Mouse (Mus musculus) limb, embryonic 15.5 days (tissue): ENCODE data around the gene Pm20d1. TPM values are rescaled to one million over a fixed set of nuclear protein-coding genes. Genes with fewer than 3 reads are reported as not detected.
"Not testable (repeated sequence)": the region's sequence is repeated elsewhere in the genome, so short reads cannot be mapped to it uniquely, and the experiment has no call there.

Source experiments
- ATAC-seq: fragments of 200-750 bp; cut with Nextera tagmentation; 2 replicates; pipeline ENCODE4 v1.8.0; 2017; ENCODE audit warnings: low read depth, moderate TSS enrichment; ENCODE audit not compliant: insufficient number of reproducible peaks, low FRiP score, low TSS enrichment
- H3K27ac ChIP-seq: fragments of 300-500 bp; sonication (generic); 2 replicates; pipeline ENCODE4 v1.5.1; 2015; ENCODE audit warnings: moderate library complexity, mild to moderate bottlenecking, inconsistent platforms
- H3K27me3 ChIP-seq: fragments of 300-500 bp; sonication (generic); 2 replicates; pipeline ENCODE4 v1.6.1; 2015; ENCODE audit warnings: inconsistent platforms
- H3K36me3 ChIP-seq: fragments of 300-500 bp; sonication (generic); 2 replicates; pipeline ENCODE4 v1.6.1; 2015; ENCODE audit warnings: inconsistent platforms
- H3K4me1 ChIP-seq: fragments of 300-500 bp; sonication (generic); 2 replicates; pipeline ENCODE4 v1.6.1; 2015; ENCODE audit warnings: inconsistent platforms
- H3K4me2 ChIP-seq: fragments of 300-500 bp; sonication (generic); 2 replicates; pipeline ENCODE4 v1.6.1; 2015; ENCODE audit warnings: mild to moderate bottlenecking, inconsistent platforms
- H3K4me3 ChIP-seq: fragments of 300-500 bp; sonication (generic); 2 replicates; pipeline ENCODE4 v1.5.1; 2015; ENCODE audit warnings: mild to moderate bottlenecking, inconsistent platforms
- H3K9ac ChIP-seq: fragments of 300-500 bp; sonication (generic); 2 replicates; pipeline ENCODE4 v1.6.1; 2015; ENCODE audit warnings: inconsistent platforms
- H3K9me3 ChIP-seq: fragments of 300-500 bp; sonication (generic); 2 replicates; pipeline ENCODE4 v1.6.1; 2016; ENCODE audit warnings: inconsistent platforms
- WGBS: fragments of 180-500 bp; shearing (Covaris S2); methylation state at CpG from one replicate; pipeline ENCODE4 v1.1.7; 2015; 5-methylcytosine and 5-hydroxymethylcytosine counted together
- polyA plus RNA-seq: library from polyadenylated mRNA; unstranded; fragments of >200 nt; fragmentation: Nextera tagmentation; extraction: Ambion mirVana; gene quantifications from 2 replicates; pipeline ENCODE4 v1.2.1, GENCODE M21; 2015

Gene Pm20d1
- polyA plus RNA-seq, 1 experiment from 2014 or later, result 0.29 TPM

DNA sequence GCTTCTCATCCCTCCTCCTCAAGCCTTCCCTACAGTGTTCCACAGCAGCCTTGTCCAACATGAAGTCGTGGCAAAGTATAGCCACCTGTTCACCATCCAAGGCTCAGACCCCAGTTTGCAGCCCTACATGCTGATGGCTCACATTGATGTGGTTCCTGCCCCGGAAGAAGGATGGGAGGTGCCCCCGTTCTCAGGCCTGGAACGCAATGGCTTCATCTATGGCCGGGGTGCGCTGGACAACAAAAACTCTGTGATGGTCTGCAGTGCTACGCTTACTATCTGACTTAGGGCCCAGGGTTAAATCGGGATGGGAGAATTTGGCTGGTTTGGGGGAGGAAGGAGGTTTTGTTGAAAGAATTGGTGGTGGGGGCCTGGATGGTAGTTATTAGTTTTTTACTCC, 3.9 kb downstream of the Pm20d1 start:
- H3K36me3 ChIP-seq, result no peaks in the 10 kb centered on the region
- WGBS, result 92% methylated on average over 8 of the region's 8 CpGs
- H3K27me3 ChIP-seq, result no peaks in the 10 kb centered on the region

DNA sequence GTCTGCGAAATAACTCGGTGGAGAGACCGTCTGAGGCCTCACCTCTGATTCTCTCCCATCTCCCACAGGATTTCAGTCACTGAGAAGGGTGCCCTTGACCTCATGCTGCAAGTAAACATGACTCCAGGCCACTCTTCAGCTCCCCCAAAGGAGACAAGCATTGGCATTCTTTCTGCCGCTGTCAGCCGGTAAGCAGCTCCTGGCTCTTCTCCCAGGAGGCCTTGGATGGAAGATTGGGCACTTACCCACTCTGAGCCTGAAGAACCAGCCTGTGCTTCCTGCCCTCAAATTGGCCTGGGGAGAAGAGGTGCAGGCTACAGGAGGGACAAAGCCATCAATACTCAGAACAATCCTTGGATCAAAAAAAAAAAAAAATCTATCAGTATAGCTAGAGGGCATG, 5.5 kb downstream of the Pm20d1 start:
- no peak overlapping the region for H3K27ac ChIP-seq
- no peak overlapping the region for H3K9ac ChIP-seq
- no peaks in the 10 kb centered on the region for H3K27me3 ChIP-seq
- no peak overlapping the region for H3K4me3 ChIP-seq
- H3K4me2 ChIP-seq, result no peak overlapping the region
- 81% methylated on average over 5 of the region's 5 CpGs for WGBS
- H3K36me3 ChIP-seq, result no peaks in the 10 kb centered on the region
- ATAC-seq, result no peak
- no peaks in the 10 kb centered on the region for H3K9me3 ChIP-seq
- H3K4me1 ChIP-seq, result peaks cover 2% of the 10 kb centered on the region; the same call in 1 of the 2 replicates

More for the DNA sequence above, 3.9 kb downstream of the Pm20d1 start:
- H3K4me1 ChIP-seq, result peaks cover 7% of the 10 kb centered on the region; the same call in 1 of the 2 replicates
- no peak for ATAC-seq
- H3K9me3 ChIP-seq, result no peaks in the 10 kb centered on the region
- no peak overlapping the region for H3K27ac ChIP-seq
- no peak overlapping the region for H3K4me3 ChIP-seq
- H3K9ac ChIP-seq, result no peak overlapping the region
- no peak overlapping the region for H3K4me2 ChIP-seq

DNA sequence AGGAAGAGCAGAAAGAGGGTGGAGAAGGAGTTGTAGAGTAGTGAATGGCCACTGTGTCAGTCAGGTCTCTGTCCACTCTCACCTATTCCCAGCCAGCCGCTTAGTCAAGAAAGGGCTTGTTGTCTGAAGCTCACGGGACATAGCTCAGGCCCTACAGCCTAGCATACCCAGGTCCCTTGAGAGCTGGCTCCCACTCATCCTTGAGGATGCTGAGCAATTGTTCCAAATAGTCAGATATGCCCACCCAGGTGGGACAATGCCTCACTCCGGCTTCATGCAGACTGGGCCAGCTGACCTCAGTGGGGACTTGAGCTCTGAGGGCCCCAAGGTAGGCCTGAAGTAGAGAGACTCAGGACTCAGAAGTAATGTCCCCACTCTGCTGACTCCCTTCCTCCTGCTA, 7.0 kb downstream of the Pm20d1 start:
- H3K36me3 ChIP-seq, result no peaks in the 10 kb centered on the region
- no peak overlapping the region for H3K27ac ChIP-seq
- no peak overlapping the region for H3K9ac ChIP-seq
- 95% methylated on average over 3 of the region's 3 CpGs for WGBS
- ATAC-seq, result no peak
- H3K9me3 ChIP-seq, result no peaks in the 10 kb centered on the region
- H3K4me1 ChIP-seq, result no peaks in the 10 kb centered on the region
- no peak overlapping the region for H3K4me3 ChIP-seq
- no peaks in the 10 kb centered on the region for H3K27me3 ChIP-seq
- no peak overlapping the region for H3K4me2 ChIP-seq

DNA sequence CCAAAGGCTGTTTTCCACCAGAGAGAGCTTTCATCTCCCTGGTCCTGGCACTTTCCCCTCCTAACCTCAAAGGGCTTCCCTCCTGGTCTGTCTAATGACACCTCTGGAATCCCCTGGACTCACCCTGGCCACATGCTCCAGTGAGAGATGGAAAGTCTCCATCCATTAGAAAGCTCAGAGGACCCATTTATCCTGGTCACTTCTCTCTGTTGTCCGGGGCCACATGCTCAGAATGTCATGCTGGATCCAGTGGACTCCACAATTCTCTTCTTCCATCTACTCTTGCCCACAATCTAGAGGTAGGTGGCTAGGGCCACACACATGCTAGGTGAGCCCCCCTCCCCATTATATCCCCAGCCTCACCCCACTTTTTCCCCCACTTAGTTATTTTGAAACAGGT, 11.8 kb downstream of the Pm20d1 start:
- Histone ChIP-seq H3K27me3 (no peaks in the 10 kb centered on the region), H3K4me1 (no peaks in the 10 kb centered on the region), H3K4me3 (no peak overlapping the region), H3K9me3 (no peaks in the 10 kb centered on the region), H3K9ac (no peak overlapping the region), H3K27ac (no peak overlapping the region), H3K4me2 (no peak overlapping the region), H3K36me3 (no peaks in the 10 kb centered on the region)
- no peak for ATAC-seq
- WGBS, result 76% methylated on average over 1 of the region's 1 CpGs

DNA sequence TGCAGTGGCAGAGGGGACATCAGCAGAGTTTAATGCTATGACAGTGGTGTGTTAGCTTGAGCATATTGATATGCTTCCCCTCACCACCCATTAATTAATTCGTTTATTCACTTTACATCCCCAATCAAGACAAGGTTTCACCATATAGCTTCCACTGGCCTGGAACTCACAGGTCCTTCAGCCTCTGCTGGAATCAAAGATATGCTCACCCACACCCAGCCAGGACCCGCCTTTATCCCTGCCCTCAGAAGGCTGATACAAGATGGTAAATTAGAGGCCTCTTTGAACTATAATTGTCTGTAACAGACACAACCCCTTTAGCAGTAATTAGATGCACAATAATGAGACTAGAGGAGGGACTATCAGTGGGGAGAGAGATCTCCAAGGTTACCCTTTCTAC, 12.5 kb downstream of the Pm20d1 start:
- Histone ChIP-seq H3K4me1 (no peaks in the 10 kb centered on the region), H3K9me3 (no peaks in the 10 kb centered on the region), H3K27me3 (no peaks in the 10 kb centered on the region), H3K27ac (no peak overlapping the region), H3K36me3 (no peaks in the 10 kb centered on the region), H3K4me2 (no peak overlapping the region), H3K4me3 (no peak overlapping the region), H3K9ac (no peak overlapping the region)
- no peak for ATAC-seq
- WGBS, result 57% methylated on average over 2 of the region's 2 CpGs

DNA sequence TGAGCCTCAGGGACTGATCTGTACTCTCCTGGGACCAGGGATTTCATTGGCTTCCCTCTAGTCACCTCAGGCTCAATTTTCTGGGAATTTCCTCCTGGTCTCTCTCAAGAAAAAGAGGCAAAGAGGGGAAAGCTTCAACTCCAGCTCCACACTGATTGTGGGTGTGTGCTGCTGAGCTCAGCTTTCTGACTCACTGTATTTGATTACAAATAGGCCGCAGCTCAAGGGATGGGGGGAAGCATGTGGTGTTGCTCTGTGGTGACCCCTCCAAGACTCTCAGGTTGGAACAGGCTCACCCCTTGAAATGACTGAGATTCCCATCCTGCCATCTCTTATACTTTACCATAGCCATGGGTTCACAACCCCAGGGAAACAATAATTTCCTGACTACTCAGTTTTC, 14.2 kb downstream of the Pm20d1 start:
- no peak overlapping the region for H3K4me2 ChIP-seq
- WGBS, result 91% methylated on average over 1 of the region's 1 CpGs

DNA sequence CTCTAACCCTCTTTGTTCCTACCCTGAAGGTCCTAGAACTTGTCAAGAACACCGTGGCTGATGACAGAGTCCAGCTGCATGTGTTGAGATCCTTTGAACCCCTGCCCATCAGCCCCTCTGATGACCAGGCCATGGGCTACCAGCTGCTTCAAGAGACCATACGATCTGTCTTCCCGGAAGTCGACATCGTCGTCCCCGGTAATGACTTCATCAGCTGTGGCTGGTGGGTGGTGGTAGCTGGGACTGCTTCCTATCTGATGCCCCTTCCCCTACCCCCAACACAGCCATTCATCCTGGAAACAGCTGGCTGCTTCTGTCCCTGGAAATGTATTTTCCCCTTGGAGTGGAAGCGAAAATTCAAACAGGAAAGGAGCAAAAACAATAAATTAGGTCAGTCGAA, 14.8 kb downstream of the Pm20d1 start:
- H3K36me3 ChIP-seq, result no peaks in the 10 kb centered on the region
- H3K27me3 ChIP-seq, result no peaks in the 10 kb centered on the region
- 69% methylated on average over 9 of the region's 9 CpGs for WGBS
- no peak overlapping the region for H3K4me3 ChIP-seq
- H3K4me1 ChIP-seq, result no peaks in the 10 kb centered on the region
- no peak overlapping the region for H3K4me2 ChIP-seq
- no peak overlapping the region for H3K9ac ChIP-seq
- no peaks in the 10 kb centered on the region for H3K9me3 ChIP-seq
- no peak for ATAC-seq
- H3K27ac ChIP-seq, result no peak overlapping the region

More for the DNA sequence above, 14.2 kb downstream of the Pm20d1 start:
- Histone ChIP-seq H3K36me3 (no peaks in the 10 kb centered on the region), H3K27me3 (no peaks in the 10 kb centered on the region), H3K9me3 (no peaks in the 10 kb centered on the region), H3K4me1 (no peaks in the 10 kb centered on the region), H3K9ac (no peak overlapping the region), H3K4me3 (no peak overlapping the region), H3K27ac (no peak overlapping the region)
- no peak for ATAC-seq

DNA sequence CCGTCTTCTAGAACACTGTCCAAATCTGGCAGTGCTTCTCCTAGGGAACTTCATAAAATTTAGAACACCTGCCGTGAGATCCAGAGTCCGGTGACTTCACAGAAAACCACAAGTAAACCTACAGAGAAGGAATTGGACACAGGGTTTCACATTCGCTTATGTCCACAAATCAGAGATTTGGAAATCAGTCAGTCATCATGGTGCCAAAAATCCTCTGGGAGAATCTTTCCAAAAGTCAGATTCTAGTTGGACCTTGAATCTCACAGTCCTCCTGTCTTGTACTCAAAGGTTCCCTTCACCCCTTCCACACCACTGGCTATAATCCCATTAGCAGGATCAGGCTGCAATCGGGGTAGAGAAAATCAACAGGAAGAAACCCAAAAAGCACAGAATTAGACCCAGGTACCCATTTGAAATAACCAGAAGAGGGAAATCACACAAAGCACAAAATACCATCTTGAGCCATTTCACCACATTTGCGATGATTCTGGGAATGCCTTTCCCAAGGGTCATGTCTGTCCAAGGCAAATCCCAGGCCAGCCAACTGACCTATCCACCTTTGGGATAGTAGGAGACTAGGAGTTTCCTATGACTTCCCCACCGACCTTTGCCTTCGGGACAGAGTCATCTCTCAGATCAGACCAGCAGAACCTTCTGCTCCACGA, 15.6 kb downstream of the Pm20d1 start:
- no peak for ATAC-seq
- no peak overlapping the region for H3K4me3 ChIP-seq
- H3K27ac ChIP-seq, result no peak overlapping the region
- no peaks in the 10 kb centered on the region for H3K27me3 ChIP-seq
- H3K36me3 ChIP-seq, result no peaks in the 10 kb centered on the region
- H3K4me2 ChIP-seq, result no peak overlapping the region
- H3K9me3 ChIP-seq, result no peaks in the 10 kb centered on the region
- no peaks in the 10 kb centered on the region for H3K4me1 ChIP-seq
- no peak overlapping the region for H3K9ac ChIP-seq
- 91% methylated on average over 9 of the region's 9 CpGs for WGBS

DNA sequence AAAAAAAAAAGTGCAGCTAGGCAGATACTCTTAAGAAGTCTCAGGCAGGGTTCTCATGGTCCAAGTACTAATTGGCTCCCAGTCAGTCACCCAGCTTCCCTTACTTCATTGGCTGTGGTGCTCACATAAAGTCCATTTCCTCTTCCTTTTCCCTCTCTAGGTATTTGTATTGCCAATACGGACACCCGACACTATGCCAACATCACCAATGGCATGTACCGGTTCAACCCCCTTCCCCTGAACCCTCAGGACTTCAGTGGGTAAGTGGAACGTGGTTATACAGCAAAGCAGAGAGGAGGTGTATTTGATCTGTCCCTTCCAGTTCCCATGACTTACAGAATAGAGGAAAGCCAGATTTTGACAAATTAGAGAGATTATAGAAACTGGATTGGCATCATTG, 16.6 kb downstream of the Pm20d1 start:
- no peak overlapping the region for H3K9ac ChIP-seq
- H3K27me3 ChIP-seq, result no peaks in the 10 kb centered on the region
- ATAC-seq, result no peak
- H3K4me2 ChIP-seq, result no peak overlapping the region
- 81% methylated on average over 4 of the region's 4 CpGs for WGBS
- H3K4me3 ChIP-seq, result no peak overlapping the region
- H3K4me1 ChIP-seq, result no peaks in the 10 kb centered on the region
- no peaks in the 10 kb centered on the region for H3K9me3 ChIP-seq
- no peak overlapping the region for H3K27ac ChIP-seq
- no peaks in the 10 kb centered on the region for H3K36me3 ChIP-seq

DNA sequence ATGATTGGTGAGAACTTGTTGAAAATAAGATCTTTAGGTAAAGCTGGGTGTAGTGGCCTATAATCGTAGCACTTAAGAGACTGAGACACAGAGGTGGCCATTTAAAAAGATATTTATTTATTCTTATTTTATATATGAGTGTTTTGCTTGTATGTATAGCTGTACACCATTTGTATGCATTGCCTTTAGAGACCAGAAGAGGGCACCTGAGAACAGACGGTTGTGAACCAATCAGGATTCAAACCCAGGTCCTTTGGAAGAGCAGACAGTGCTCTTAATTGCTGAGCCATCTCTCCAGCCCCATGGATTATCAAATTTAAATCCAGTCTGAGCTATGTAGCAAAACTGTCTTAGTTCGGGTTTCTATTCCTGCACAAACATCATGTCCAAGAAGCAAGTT, 17.0 kb downstream of the Pm20d1 start:
- Histone ChIP-seq H3K36me3 (no peaks in the 10 kb centered on the region), H3K4me3 (no peak overlapping the region), H3K9ac (no peak overlapping the region), H3K9me3 (no peaks in the 10 kb centered on the region), H3K4me2 (no peak overlapping the region), H3K4me1 (no peaks in the 10 kb centered on the region), H3K27ac (no peak overlapping the region), H3K27me3 (no peaks in the 10 kb centered on the region)
- no peak for ATAC-seq
- WGBS, result 86% methylated on average over 3 of the region's 3 CpGs

DNA sequence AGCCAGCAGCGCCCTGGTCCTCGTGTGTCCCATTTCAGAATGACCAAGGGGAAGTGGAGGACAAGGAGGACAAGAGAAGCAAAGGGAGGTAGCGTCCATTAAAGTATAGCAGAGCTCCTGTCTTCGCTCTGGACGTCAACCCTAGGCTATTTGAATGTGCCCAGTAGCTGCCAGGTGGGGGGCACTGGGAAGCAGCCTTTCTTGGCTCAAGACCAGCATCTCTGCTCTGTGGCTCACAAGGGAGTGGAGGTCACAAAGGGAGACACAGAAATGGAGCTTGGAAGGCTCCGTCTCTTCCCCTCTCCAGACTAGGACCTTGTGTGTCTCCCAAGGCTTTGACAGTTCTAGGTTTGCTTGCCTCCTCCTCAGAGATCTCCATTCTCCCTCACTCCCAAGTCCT, 19.7 kb downstream of the Pm20d1 start:
- ATAC-seq, result no peak
- Histone ChIP-seq H3K9ac (no peak overlapping the region), H3K9me3 (no peaks in the 10 kb centered on the region), H3K27me3 (no peaks in the 10 kb centered on the region), H3K4me2 (no peak overlapping the region), H3K27ac (no peak overlapping the region), H3K4me3 (no peak overlapping the region), H3K4me1 (no peaks in the 10 kb centered on the region), H3K36me3 (no peaks in the 10 kb centered on the region)
- WGBS, result 80% methylated on average over 6 of the region's 6 CpGs

DNA sequence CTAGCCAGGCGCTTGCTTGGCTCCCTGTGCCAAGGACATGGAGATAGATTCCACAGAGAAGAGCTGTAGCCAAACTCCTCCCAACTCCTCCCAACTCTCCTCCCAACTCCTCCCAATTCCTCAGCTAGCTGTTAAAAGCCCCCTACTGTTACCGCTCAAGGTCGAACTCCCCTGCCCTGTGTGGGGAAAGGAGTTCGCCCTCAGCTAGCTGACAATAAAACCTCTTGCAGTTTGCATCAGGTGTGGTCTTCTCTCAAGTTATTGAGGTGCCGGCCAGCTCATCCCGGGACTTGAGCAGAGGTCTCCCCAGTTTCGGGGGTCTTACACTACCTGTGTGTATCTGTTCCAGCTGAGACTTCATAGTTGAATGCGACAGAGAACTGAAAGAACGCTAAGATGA, 23.2 kb downstream of the Pm20d1 start:
- peak overlapping the region; percentile 35; the same call in 1 of the 2 replicates for H3K27ac ChIP-seq
- not testable (repeated sequence) for H3K4me3 ChIP-seq, H3K4me1 ChIP-seq, H3K9me3 ChIP-seq, ATAC-seq, H3K4me2 ChIP-seq, H3K9ac ChIP-seq, H3K36me3 ChIP-seq, H3K27me3 ChIP-seq
- 63% methylated on average over 9 of the region's 9 CpGs for WGBS

DNA sequence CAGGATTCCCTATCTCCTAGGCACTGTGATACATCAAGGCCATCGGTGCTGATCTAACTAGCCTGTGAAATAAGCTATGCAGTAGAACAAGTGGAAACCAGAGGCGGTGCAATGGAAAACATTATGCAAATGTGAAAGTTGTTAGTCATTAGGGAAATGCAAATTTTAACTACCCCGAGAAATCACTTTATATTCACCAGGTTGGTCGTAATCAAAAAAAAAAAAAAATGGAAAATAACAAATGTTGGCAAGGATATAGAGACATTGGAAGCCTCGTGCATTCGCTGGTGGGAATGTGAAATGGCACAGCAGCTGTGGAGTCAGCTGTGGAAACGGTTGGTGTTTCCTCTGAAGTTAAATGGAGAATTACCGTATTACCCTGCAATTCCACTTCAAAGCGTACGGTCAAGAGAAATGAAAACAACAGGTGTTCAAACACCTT, 23.7 kb downstream of the Pm20d1 start:
- Histone ChIP-seq H3K9me3 (no peaks in the 10 kb centered on the region), H3K9ac (no peak overlapping the region), H3K4me2 (no peak overlapping the region), H3K27ac (peak overlapping the region; percentile 35; the same call in 1 of the 2 replicates), H3K27me3 (no peaks in the 10 kb centered on the region), H3K4me1 (no peaks in the 10 kb centered on the region), H3K4me3 (no peak overlapping the region), H3K36me3 (no peaks in the 10 kb centered on the region)
- WGBS, result 61% methylated on average over 10 of the region's 10 CpGs
- no peak for ATAC-seq
